Mouse (Mus musculus): ENCODE data around the gene Pacs2.

The Pacs2 gene

GRCm38 (mm10) chr12:113013604-113014558 lies at the start of gene Pacs2:
Pacs2 (plus strand) TSS chr12:113014508.
- peak; percentile 70 to 84 for DNase-seq (ENCODE audit: low read depth in 1 of 2, low spot score in 2 of 2)

- no peak for DNase-seq (ENCODE audit: low read depth in 1 of 2, low spot score in 2 of 2)
Observed at GRCm38 (mm10) chr12:112965783-112966182, 48.5 kb upstream of the Pacs2 start.

DNA sequence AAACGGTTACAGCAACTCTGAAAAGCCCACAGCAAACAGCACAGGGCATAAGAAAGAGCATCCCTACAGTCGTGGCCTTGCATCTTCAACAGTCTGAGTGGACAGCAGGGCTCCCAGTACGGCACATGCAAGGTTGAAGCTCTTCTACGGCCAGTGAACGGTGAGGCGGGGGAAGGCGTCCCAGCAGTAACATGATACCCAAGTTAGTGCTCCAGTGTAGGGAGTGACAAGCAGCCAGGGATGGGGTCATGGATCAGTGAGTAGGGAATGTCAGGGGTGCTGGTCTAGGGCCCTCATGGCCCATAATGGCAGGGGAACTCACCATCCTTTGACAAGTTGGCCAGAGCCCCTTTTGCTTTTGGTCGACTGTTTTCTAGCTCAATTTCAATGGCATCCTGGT lies 45.4 kb upstream of the Pacs2 start:
- DNase-seq (ENCODE audit: low read depth in 1 of 2, low spot score in 2 of 2) = no peak

DNA sequence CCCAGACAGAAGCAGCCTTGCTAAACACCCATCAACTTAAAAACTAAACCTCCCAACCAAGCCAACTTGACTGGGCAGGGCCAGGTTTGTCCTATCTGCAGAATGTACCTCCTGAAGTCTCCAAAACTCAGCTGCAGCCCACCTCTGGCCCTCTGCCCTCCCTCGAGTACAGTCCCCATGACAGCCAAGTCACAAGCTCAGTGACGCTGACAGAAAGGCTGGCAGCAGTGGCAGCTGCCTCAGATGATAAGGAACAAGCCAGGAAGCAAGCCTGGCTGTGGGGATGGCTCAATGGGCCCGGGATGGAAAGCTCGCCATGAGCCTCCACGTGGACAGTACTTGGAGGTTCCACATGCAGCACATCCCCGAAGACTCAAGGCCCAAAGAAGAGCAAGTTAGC lies 44.7 kb upstream of the Pacs2 start:
- no peak for DNase-seq (ENCODE audit: low read depth in 1 of 2, low spot score in 2 of 2)

DNA sequence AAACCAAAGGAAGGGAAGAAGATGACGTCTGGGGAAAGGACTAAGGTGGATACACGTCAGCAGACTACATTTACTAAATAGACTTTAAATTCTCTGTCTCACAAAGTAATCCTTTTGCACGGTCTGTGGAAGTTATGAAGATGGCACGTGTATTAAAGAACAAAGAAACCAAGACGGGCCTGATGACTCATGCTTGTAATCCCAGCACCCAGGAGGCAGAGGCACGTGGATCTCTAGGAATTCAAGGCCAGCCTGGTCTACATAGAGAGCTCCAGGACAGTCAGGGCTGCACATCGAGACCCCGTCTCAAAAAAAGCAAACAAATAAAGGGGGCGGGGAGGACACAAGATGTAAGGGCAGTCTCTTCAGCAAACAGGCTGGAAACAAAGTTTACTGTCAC lies 39.6 kb upstream of the Pacs2 start:
- DNase-seq (ENCODE audit: low read depth in 1 of 2, low spot score in 2 of 2) = no peak

DNA sequence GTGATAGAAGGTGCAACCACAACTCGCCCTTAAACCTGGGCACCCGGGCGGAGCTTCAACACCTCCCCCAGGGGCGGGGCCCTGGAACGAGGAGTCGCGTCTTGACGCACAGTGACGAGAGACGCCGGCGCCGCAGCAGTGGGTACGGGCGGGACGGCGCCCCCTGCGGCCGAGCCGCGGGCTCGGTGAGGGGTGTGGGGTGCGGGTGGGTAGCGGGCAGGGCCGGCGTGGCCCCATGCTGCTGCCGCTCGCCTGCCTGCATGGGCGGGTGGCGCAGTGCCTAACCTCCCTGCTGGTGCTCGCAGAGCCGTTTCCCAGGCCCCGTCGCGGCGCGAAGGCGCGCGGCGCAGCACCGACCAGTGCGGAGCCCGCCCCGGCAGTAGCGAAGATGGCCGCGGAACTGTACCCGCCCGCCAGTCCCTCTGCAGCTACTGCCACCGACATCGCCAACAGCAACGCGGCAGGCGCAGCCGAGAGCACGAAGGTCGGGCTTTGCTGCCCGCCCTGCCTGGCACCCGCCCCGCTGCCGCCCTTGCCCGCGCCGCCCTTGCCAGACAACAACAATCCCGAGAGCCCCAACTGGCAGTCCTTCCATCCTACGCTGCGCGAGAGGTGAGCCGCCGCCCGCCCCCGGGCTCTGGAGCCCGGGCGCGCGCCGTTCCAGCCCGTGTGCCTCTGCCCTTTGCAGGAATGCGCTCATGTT lies 37.8 kb upstream of the Pacs2 start, which contains the start of gene Btbd6:
Btbd6 (plus strand) TSS at position 112 of the 703 bp plus-strand sequence.
- DNase-seq (ENCODE audit: low read depth in 1 of 2, low spot score in 2 of 2) = peak in 1 of 2 experiments; percentile 24

DNA sequence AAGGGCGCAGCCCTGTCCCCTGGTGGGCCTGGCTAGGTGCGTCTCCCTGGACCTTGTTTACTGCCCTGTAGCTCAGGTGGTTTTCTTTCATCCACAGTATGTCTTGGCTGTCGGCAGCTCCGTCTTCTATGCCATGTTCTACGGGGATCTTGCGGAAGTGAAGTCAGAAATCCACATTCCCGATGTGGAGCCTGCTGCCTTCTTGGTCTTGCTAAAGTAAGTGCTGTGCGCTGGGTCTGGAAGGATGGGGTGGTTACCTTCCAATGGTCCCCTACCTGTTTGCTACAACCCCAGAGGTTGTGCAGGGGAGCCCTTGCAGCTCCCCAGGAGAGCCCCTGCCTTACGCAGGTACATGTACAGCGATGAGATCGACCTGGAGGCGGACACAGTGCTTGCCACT lies 37.2 kb upstream of the Pacs2 start:
- no peak for DNase-seq (ENCODE audit: low read depth in 1 of 2, low spot score in 2 of 2)

GRCm38 (mm10) chr12:112982031-112982430 lies 32.3 kb upstream of the Pacs2 start:
- DNase-seq (ENCODE audit: low read depth in 1 of 2, low spot score in 2 of 2) = no peak

- no peak for DNase-seq (ENCODE audit: low read depth in 1 of 2, low spot score in 2 of 2)
Observed at GRCm38 (mm10) chr12:112985346-112985745, 29.0 kb upstream of the Pacs2 start.

DNA sequence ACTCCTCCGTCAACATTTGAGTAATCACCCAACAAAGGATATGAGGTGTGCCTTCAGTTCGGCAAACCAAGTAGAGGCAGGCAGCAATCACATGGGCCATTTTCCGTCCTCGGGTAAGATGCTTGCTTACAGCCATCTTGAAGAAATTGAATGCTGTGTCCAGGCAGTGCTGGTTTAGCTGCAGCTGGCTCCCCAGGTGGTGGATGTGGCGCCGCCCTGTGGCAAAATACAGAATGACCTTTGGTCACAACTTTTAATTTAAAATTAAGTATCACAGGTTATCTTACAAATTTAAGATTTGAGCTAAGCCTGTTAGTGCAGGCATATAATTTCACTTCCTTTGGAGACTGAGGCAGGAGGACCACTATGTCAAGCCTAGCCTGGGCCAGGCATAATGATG lies 26.4 kb upstream of the Pacs2 start:
- DNase-seq (ENCODE audit: low read depth in 1 of 2, low spot score in 2 of 2) = no peak

- no peak for DNase-seq (ENCODE audit: low read depth in 1 of 2, low spot score in 2 of 2)
Observed at GRCm38 (mm10) chr12:112990706-112991405, 23.5 kb upstream of the Pacs2 start.

- DNase-seq (ENCODE audit: low read depth in 1 of 2, low spot score in 2 of 2) = no peak
Observed at GRCm38 (mm10) chr12:112991444-112991843, 22.9 kb upstream of the Pacs2 start.

- DNase-seq (ENCODE audit: low read depth in 1 of 2, low spot score in 2 of 2) = no peak
Observed at GRCm38 (mm10) chr12:112994153-112994552, 20.2 kb upstream of the Pacs2 start.

DNA sequence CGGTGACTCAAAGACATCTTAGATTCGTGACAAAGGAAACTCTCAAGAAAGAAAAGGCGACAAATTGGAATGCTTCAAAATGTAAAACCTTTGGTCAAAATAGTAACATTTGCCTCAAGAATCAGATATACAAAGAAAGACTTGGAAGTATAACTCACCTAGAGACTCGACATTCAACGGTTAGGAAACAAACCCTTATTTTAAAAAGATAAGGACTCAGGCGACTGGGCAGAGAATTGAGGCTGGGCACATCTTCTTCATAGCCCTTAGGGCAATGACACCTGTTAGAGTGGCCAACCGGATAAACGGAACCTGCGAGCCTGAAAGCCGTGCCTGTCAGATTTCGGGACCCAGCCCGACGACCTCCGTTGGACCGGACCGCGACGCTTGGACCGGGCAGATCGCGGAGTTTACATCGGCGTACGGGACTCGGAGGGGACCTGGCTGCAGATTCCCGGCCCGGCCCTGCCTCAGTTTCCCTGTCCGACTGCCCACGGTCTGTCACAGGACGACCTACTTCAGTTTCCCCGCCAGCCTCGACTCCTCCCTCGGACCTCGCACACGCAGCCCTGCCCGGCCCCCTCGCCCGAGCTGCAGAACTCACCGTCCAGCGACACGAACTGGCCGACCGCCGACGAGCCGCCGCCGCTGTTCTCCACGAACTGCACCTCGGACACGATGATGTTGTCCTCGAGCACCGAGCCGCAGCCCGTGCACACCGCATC lies 14.6 kb upstream of the Pacs2 start:
- DNase-seq (ENCODE audit: low read depth in 1 of 2, low spot score in 2 of 2) = no peak

GRCm38 (mm10) chr12:113000294-113001132 lies 13.8 kb upstream of the Pacs2 start, which contains the start of gene Brf1:
Brf1 (minus strand) TSS chr12:113000704.
- peak; percentile 91 to 96 for DNase-seq (ENCODE audit: low read depth in 1 of 2, low spot score in 2 of 2)

- no peak for DNase-seq (ENCODE audit: low read depth in 1 of 2, low spot score in 2 of 2)
Observed at GRCm38 (mm10) chr12:113001133-113001474, 13.2 kb upstream of the Pacs2 start.

DNA sequence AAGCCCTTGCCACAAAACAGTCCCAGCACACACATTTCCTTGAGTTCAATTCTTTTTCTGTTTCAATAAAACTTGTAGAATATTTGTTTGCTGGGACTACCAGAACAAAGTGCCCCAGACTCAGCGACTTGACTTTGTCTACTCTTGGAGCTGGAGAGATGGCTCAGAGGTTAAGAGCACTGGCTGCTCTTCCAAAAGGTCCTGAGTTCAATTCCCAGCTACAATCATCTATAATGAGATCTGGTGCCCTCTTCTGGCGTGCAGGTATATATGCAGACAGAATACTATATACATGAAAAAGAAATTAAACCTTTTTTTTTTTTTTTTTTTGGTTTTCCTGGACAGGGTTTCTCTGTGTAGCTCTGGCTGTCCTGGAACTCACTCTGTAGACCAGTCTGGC lies 11.6 kb upstream of the Pacs2 start:
- DNase-seq (ENCODE audit: low read depth in 1 of 2, low spot score in 2 of 2) = no peak

DNA sequence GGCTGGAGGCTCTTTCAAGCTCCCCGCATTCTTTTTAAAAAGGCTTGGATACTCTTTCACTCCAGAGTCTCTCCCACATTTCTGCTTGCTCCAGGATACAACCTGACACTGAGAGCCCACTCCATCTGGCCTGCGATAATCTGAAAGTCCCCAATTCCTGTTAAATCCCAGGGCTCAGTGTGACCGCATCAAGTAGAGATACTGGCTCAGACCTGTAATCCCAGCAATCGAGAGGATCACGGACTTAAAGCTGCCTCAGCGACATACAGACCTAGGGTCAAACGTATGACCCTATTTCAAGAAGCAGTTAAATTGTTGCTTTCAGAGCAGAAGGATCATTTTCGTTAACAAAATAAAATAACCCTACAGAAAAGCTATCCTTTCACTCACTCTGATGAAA lies 10.3 kb upstream of the Pacs2 start:
- no peak for DNase-seq (ENCODE audit: low read depth in 1 of 2, low spot score in 2 of 2)

DNA sequence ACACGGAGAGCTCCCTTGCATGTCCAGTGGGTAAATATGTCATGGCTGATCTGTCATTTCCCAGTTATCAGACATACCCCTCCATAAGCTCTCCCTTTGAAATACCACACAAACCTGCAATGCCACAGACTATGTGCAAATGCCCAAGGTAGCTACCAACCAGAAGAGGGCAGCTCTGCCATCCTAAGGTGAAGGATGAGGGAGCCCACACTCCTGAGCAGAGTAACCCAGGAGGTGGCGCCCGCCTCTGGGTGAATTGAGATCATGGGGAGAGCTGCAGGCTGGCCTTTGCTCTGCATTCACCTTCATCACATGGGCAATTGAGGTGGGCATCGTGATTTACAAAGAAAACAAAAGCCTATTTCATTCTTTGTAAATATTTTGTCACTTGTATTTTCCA lies 9.3 kb upstream of the Pacs2 start:
- DNase-seq (ENCODE audit: low read depth in 1 of 2, low spot score in 2 of 2) = peak in 1 of 2 experiments; percentile 26
